In the genomic region with DNA sequence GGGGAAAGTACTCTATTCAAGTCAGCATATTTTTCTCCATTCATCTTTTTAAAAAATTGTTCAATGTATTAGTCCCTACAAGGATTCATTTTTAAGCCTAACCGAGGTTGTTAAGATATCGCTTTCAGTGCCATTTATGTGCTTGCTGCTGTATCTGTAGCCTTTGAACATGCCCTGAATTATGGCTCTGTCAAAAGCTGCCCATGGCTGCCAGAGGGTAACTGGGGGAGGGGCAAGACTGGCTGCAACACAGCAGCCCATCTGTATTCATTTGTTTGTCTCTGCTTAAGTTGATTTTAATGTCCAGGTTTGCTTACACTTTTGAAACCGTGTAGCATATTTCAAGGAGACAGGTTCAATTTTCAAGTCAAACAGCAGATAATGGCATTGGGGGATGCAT, we compare ENCODE assay signal across 20 mouse cellular contexts.
DNase-seq lines count a peak whose midpoint lies in the region; ATAC-seq lines count a peak whose summit lies in the region.
"Had no signal": no experiment of that assay in that cellular context is flagged by ENCODE, and none has a peak within 500 bp of the region (broad histone marks: within the 10 kb centered on the region; RNA-seq: fewer than 3 reads in every experiment).

No protein-coding gene starts in this region.

- ATAC-seq in limb, embryonic 11.5 days (ENCODE audit: insufficient number of reproducible peaks, low FRiP score, low TSS enrichment, low read depth) = no peak
- ATAC-seq in heart, embryonic 12.5 days (ENCODE audit: insufficient number of reproducible peaks, low FRiP score) = no peak
- ATAC-seq: liver, embryonic 12.5 days had no signal

- H3K9ac ChIP-seq in limb, embryonic 11.5 days (ENCODE audit: low read length) = no peak overlapping the region
- H3K9ac ChIP-seq in heart, embryonic 12.5 days = no peak overlapping the region
- H3K9ac ChIP-seq: embryonic facial prominence, embryonic 12.5 days; heart, embryonic 15.5 days; limb, embryonic 13.5 days; liver, embryonic 12.5 days; midbrain, embryonic 12.5 days had no signal

- no peaks in the 10 kb centered on the region for H3K4me1 ChIP-seq in limb, embryonic 11.5 days (ENCODE audit: control insufficient read depth, insufficient read depth, low read length)
- H3K4me1 ChIP-seq in heart, embryonic 12.5 days (replicated peaks) = no peaks in the 10 kb centered on the region
- H3K4me1 ChIP-seq: embryonic facial prominence, embryonic 12.5 days; heart, embryonic 15.5 days; limb, embryonic 13.5 days; liver, embryonic 12.5 days; midbrain, embryonic 12.5 days had no signal

- H3K4me2 ChIP-seq in limb, embryonic 11.5 days (ENCODE audit: low read depth, severe bottlenecking) = no peak overlapping the region
- H3K4me2 ChIP-seq in heart, embryonic 12.5 days = no peak overlapping the region
- H3K4me2 ChIP-seq: embryonic facial prominence, embryonic 12.5 days; heart, embryonic 15.5 days; limb, embryonic 13.5 days; liver, embryonic 12.5 days; midbrain, embryonic 12.5 days had no signal

- DNase-seq in embryo, embryonic 11 days = peak; percentile 25
- DNase-seq in embryo, embryonic 9.5 days (ENCODE audit: extremely low spot score) = no peak
- peak; percentile 3 for DNase-seq in retina, postnatal 1 day
- no peak for DNase-seq in retina, embryonic 14.5 days (ENCODE audit: low spot score)
- peak; percentile 32 for DNase-seq in limb, embryonic 11.5 days (ENCODE audit: low spot score)
- DNase-seq in cerebellum, postnatal 25 days = no peak
- DNase-seq: cerebellum, adult 2 months; cerebellum, postnatal 36 days; heart, postnatal 36 days; kidney, adult 8-10 months; kidney, postnatal 14 days; lung, adult 18-20 months; lung, postnatal 10 days; right cerebral cortex, postnatal 14 days had no signal

- 26% methylated on average over 3 of the region's 3 CpGs for WGBS in limb, embryonic 11.5 days
- 72% methylated on average over 3 of the region's 3 CpGs for whole genome bisulfite sequencing in heart, embryonic 12.5 days

- no peak overlapping the region for H3K27ac ChIP-seq in limb, embryonic 11.5 days (replicated peaks; ENCODE audit: low read depth, low read length)
- no peak overlapping the region for H3K27ac ChIP-seq in heart, embryonic 12.5 days (ENCODE audit: poor library complexity, severe bottlenecking)
- H3K27ac ChIP-seq: embryonic facial prominence, embryonic 12.5 days; heart, embryonic 15.5 days; limb, embryonic 13.5 days; liver, embryonic 12.5 days; midbrain, embryonic 12.5 days had no signal

- no peaks in the 10 kb centered on the region for H3K36me3 ChIP-seq in limb, embryonic 11.5 days (ENCODE audit: control insufficient read depth, insufficient read depth, low read length)
- H3K36me3 ChIP-seq in heart, embryonic 12.5 days = no peaks in the 10 kb centered on the region
- H3K36me3 ChIP-seq: embryonic facial prominence, embryonic 12.5 days; heart, embryonic 15.5 days; limb, embryonic 13.5 days; liver, embryonic 12.5 days; midbrain, embryonic 12.5 days had no signal

- no peak overlapping the region for H3K4me3 ChIP-seq in limb, embryonic 11.5 days (ENCODE audit: low read depth, low read length)
- no peak overlapping the region for H3K4me3 ChIP-seq in heart, embryonic 12.5 days
- H3K4me3 ChIP-seq: embryonic facial prominence, embryonic 12.5 days; heart, embryonic 15.5 days; limb, embryonic 13.5 days; liver, embryonic 12.5 days; midbrain, embryonic 12.5 days had no signal

- no peaks in the 10 kb centered on the region for H3K27me3 ChIP-seq in limb, embryonic 11.5 days (ENCODE audit: control insufficient read depth, insufficient read depth, low read length)
- no peaks in the 10 kb centered on the region for H3K27me3 ChIP-seq in heart, embryonic 12.5 days (replicated peaks)
- H3K27me3 ChIP-seq: embryonic facial prominence, embryonic 12.5 days; heart, embryonic 15.5 days; limb, embryonic 13.5 days; liver, embryonic 12.5 days; midbrain, embryonic 12.5 days had no signal

- no peaks in the 10 kb centered on the region for H3K9me3 ChIP-seq in limb, embryonic 11.5 days (ENCODE audit: control insufficient read depth, low read length)
- no peaks in the 10 kb centered on the region for H3K9me3 ChIP-seq in heart, embryonic 12.5 days (replicated peaks)
- H3K9me3 ChIP-seq: embryonic facial prominence, embryonic 12.5 days; heart, embryonic 15.5 days; limb, embryonic 13.5 days; liver, embryonic 12.5 days; midbrain, embryonic 12.5 days had no signal

Comparison
In these comparisons a context has a peak if more than half of its experiments do, and no peak if none do; other contexts are left out.
1. DNase-seq: peak in embryo, embryonic 11 days (single experiment), retina, postnatal 1 day (single experiment) and limb, embryonic 11.5 days (single experiment); none in embryo, embryonic 9.5 days (single experiment), retina, embryonic 14.5 days (single experiment) and cerebellum, postnatal 25 days (0 of 2).